In genomic region chr4:140088711-140089440, GRCm38 (mm10) we compare ENCODE assay signal across 19 mouse cellular contexts.
DNase-seq lines count a peak whose midpoint lies in the region; ATAC-seq and TF ChIP-seq lines count a peak whose summit lies in the region.
"Had no signal": no experiment of that assay in that cellular context is flagged by ENCODE, and none has a peak within 500 bp of the region (broad histone marks: within the 10 kb centered on the region; RNA-seq: fewer than 3 reads in every experiment).

No protein-coding gene starts in this region.

- ATAC-seq in liver, embryonic 12.5 days, result no peak
- ATAC-seq in stomach, postnatal 0 days (ENCODE audit: low FRiP score, low TSS enrichment), result no peak
- ATAC-seq: activated CD4-positive, CD25-positive, alpha-beta regulatory T cell, adult 4 months had no signal

- WGBS in heart, adult 2 months, result 69% methylated on average over 12 of the region's 12 CpGs
- 71% methylated on average over 12 of the region's 12 CpGs for WGBS in liver, adult 2 months
- 66% methylated on average over 12 of the region's 12 CpGs for WGBS in liver, embryonic 12.5 days (ENCODE audit: insufficient replicate concordance)
- 82% methylated on average over 12 of the region's 12 CpGs for WGBS in thymus, adult 2 months
- WGBS in stomach, postnatal 0 days, result 76% methylated on average over 12 of the region's 12 CpGs

- intact Hi-C loops in heart, adult 2 months (cut with DNase I), result no loop called here

- TF ChIP-seq POLR2A in heart, adult 2 months (IDR thresholded peaks at IDR 0.05; ENCODE audit: insufficient read depth, low read depth, low read length), result no peak
- no peak for TF ChIP-seq POLR2A in liver, adult 2 months (IDR thresholded peaks at IDR 0.05; ENCODE audit: extremely low read depth, insufficient read depth, low read length)
- no peak for TF ChIP-seq POLR2A in thymus, adult 2 months (IDR thresholded peaks at IDR 0.05; ENCODE audit: control insufficient read depth, extremely low read depth, insufficient read depth, low read length, poor library complexity)

- H3K79me2 ChIP-seq in heart, adult 2 months (replicated peaks; ENCODE audit: control insufficient read depth, insufficient read depth, low read length), result no peaks in the 10 kb centered on the region
- H3K79me2 ChIP-seq in liver, adult 2 months (ENCODE audit: control insufficient read depth, insufficient read depth, low read length), result no peaks in the 10 kb centered on the region

- H3K27me3 ChIP-seq in heart, adult 2 months (ENCODE audit: control insufficient read depth, insufficient read depth, low read length), result no peaks in the 10 kb centered on the region
- H3K27me3 ChIP-seq in liver, adult 2 months (ENCODE audit: control insufficient read depth, insufficient read depth, low read length), result no peaks in the 10 kb centered on the region
- no peaks in the 10 kb centered on the region for H3K27me3 ChIP-seq in liver, embryonic 12.5 days (replicated peaks)
- H3K27me3 ChIP-seq in thymus, adult 2 months (ENCODE audit: control insufficient read depth, insufficient read depth, low read length), result no peaks in the 10 kb centered on the region
- H3K27me3 ChIP-seq in stomach, postnatal 0 days (ENCODE audit: control insufficient read depth, insufficient read depth, low read length), result no peaks in the 10 kb centered on the region
- H3K27me3 ChIP-seq: midbrain, embryonic 12.5 days; neural tube, embryonic 13.5 days had no signal

- H3K9ac ChIP-seq in heart, adult 2 months (ENCODE audit: low read depth, low read length), result no peak overlapping the region
- H3K9ac ChIP-seq in liver, adult 2 months (ENCODE audit: low read depth, low read length), result no peak overlapping the region
- H3K9ac ChIP-seq in liver, embryonic 12.5 days, result no peak overlapping the region
- H3K9ac ChIP-seq in stomach, postnatal 0 days (ENCODE audit: low read length), result no peak overlapping the region
- H3K9ac ChIP-seq: lung, embryonic 14.5 days; midbrain, embryonic 12.5 days; neural tube, embryonic 13.5 days had no signal

- peaks cover 4% of the 10 kb centered on the region; the same call in 1 of the 2 replicates for H3K4me1 ChIP-seq in heart, adult 2 months (ENCODE audit: control insufficient read depth, insufficient read depth, low read length)
- H3K4me1 ChIP-seq in liver, adult 2 months (ENCODE audit: control insufficient read depth, insufficient read depth, low read length), result no peaks in the 10 kb centered on the region
- no peaks in the 10 kb centered on the region for H3K4me1 ChIP-seq in liver, embryonic 12.5 days
- H3K4me1 ChIP-seq in thymus, adult 2 months (replicated peaks; ENCODE audit: control insufficient read depth, insufficient read depth, low read length), result no peaks in the 10 kb centered on the region
- no peaks in the 10 kb centered on the region for H3K4me1 ChIP-seq in stomach, postnatal 0 days (replicated peaks; ENCODE audit: control insufficient read depth, insufficient read depth)

- TF ChIP-seq EP300 in heart, adult 2 months (IDR thresholded peaks at IDR 0.05; ENCODE audit: insufficient read depth, low read depth, low read length), result no peak
- no peak for TF ChIP-seq EP300 in stomach, postnatal 0 days (optimal IDR thresholded peaks at IDR 0.05)

- DNase-seq in heart, adult 2 months, result no peak
- no peak for DNase-seq in heart, postnatal 4 days
- DNase-seq in liver, adult 2 months (ENCODE audit: extremely low read depth, low read depth, low spot score), result no peak
- DNase-seq in thymus, postnatal 4 days, result peak; percentile 13
- DNase-seq in thymus, adult 2 months, result no peak
- no peak for DNase-seq in stomach, postnatal 0 days (ENCODE audit: low spot score)
- no peak for DNase-seq in heart, adult 9 months (ENCODE audit: low spot score in 2 of 2)
- DNase-seq: cerebellum, adult 11 months; cerebellum, postnatal 25 days; heart, adult 11 months; lung, embryonic 14.5 days; right cerebral cortex, postnatal 25 days; thymus, postnatal 14 days had no signal

- H3K4me3 ChIP-seq in heart, adult 2 months, result no peak overlapping the region
- H3K4me3 ChIP-seq in liver, adult 2 months (ENCODE audit: insufficient read depth, low read depth, low read length), result no peak overlapping the region
- no peak overlapping the region for H3K4me3 ChIP-seq in liver, embryonic 12.5 days
- no peak overlapping the region for H3K4me3 ChIP-seq in thymus, adult 2 months (ENCODE audit: control insufficient read depth, insufficient read depth, low read length)
- no peak overlapping the region for H3K4me3 ChIP-seq in stomach, postnatal 0 days (ENCODE audit: low read depth, low read length)
- H3K4me3 ChIP-seq: hindbrain, embryonic 10.5 days; midbrain, embryonic 12.5 days; neural tube, embryonic 13.5 days had no signal

- H3K9me3 ChIP-seq in liver, embryonic 12.5 days (replicated peaks), result no peaks in the 10 kb centered on the region
- no peaks in the 10 kb centered on the region for H3K9me3 ChIP-seq in stomach, postnatal 0 days (ENCODE audit: control insufficient read depth, low read length)
- H3K9me3 ChIP-seq: hindbrain, embryonic 10.5 days; midbrain, embryonic 12.5 days; neural tube, embryonic 13.5 days had no signal

- peak; percentile 32 for TF ChIP-seq CTCF in heart, adult 2 months (IDR thresholded peaks at IDR 0.05)
- TF ChIP-seq CTCF in liver, adult 2 months (IDR thresholded peaks at IDR 0.05; ENCODE audit: low read depth, low read length), result peak; percentile 49
- TF ChIP-seq CTCF in thymus, adult 2 months (IDR thresholded peaks at IDR 0.05; ENCODE audit: borderline replicate concordance, control insufficient read depth, extremely low read depth, insufficient read depth, low read length, poor library complexity), result no peak
- peak; percentile 38 for TF ChIP-seq CTCF in stomach, postnatal 0 days (IDR thresholded peaks at IDR 0.05; ENCODE audit: low read depth)

- no peak overlapping the region for H3K27ac ChIP-seq in heart, adult 2 months
- H3K27ac ChIP-seq in liver, adult 2 months (replicated peaks; ENCODE audit: insufficient read depth, low read depth, low read length), result no peak overlapping the region
- no peak overlapping the region for H3K27ac ChIP-seq in liver, embryonic 12.5 days
- H3K27ac ChIP-seq in thymus, adult 2 months (ENCODE audit: control insufficient read depth, insufficient read depth, low read length), result no peak overlapping the region
- H3K27ac ChIP-seq in stomach, postnatal 0 days (replicated peaks), result no peak overlapping the region
- H3K27ac ChIP-seq: hindbrain, embryonic 10.5 days; macrophage; midbrain, embryonic 12.5 days; neural tube, embryonic 13.5 days had no signal

- no peak overlapping the region for H3K4me2 ChIP-seq in liver, embryonic 12.5 days
- no peak overlapping the region for H3K4me2 ChIP-seq in stomach, postnatal 0 days (replicated peaks; ENCODE audit: low read depth)
- H3K4me2 ChIP-seq: lung, embryonic 14.5 days; midbrain, embryonic 12.5 days; neural tube, embryonic 13.5 days had no signal

- H3K36me3 ChIP-seq in heart, adult 2 months (ENCODE audit: control insufficient read depth, insufficient read depth, low read length), result no peaks in the 10 kb centered on the region
- no peaks in the 10 kb centered on the region for H3K36me3 ChIP-seq in liver, adult 2 months (ENCODE audit: control insufficient read depth, insufficient read depth, low read length)
- H3K36me3 ChIP-seq in liver, embryonic 12.5 days, result no peaks in the 10 kb centered on the region
- no peaks in the 10 kb centered on the region for H3K36me3 ChIP-seq in thymus, adult 2 months (ENCODE audit: control insufficient read depth, insufficient read depth, low read length)
- H3K36me3 ChIP-seq in stomach, postnatal 0 days (ENCODE audit: control insufficient read depth, insufficient read depth, low read length), result no peaks in the 10 kb centered on the region
- H3K36me3 ChIP-seq: hindbrain, embryonic 10.5 days; midbrain, embryonic 12.5 days; neural tube, embryonic 13.5 days had no signal
